Mouse (Mus musculus): ENCODE measurements around the gene Pibf1.

GRCm38 (mm10) chr14:99244508-99244907, 145.3 kb downstream of the Pibf1 start:
- TF ChIP-seq POLR2A (IDR thresholded peaks at IDR 0.05; ENCODE audit: insufficient read depth, low read depth, low read length) (no peak), CTCF (IDR thresholded peaks at IDR 0.05) (no peak), EP300 (IDR thresholded peaks at IDR 0.05; ENCODE audit: insufficient read depth, low read depth, low read length) (no peak)

Measured in heart, adult 2 months (tissue).